Mouse (Mus musculus) embryonic facial prominence, embryonic 13.5 days (tissue): ENCODE results near the gene Smad3. TPM values are rescaled to one million over a fixed set of nuclear protein-coding genes. Genes with fewer than 3 reads are reported as not detected.

Experiments
- ATAC-seq: fragments of 200-750 bp; cut with Nextera tagmentation; 2 replicates; pipeline ENCODE4 v1.8.0; 2017; ENCODE audit warnings: low read depth; ENCODE audit not compliant: insufficient number of reproducible peaks, insufficient read depth, low FRiP score, low TSS enrichment
- H3K27ac ChIP-seq: fragments of 300-500 bp; sonication (generic); 2 replicates; pipeline ENCODE4 v1.5.1; 2015; ENCODE audit warnings: moderate library complexity, mild to moderate bottlenecking, inconsistent platforms
- H3K27me3 ChIP-seq: fragments of 300-500 bp; sonication (generic); 2 replicates; pipeline ENCODE4 v1.6.1; 2015; ENCODE audit warnings: mild to moderate bottlenecking, inconsistent platforms
- H3K36me3 ChIP-seq: fragments of 300-500 bp; sonication (generic); 2 replicates; pipeline ENCODE4 v1.6.1; 2015; ENCODE audit warnings: mild to moderate bottlenecking, inconsistent platforms
- H3K4me1 ChIP-seq: fragments of 300-500 bp; sonication (generic); 2 replicates; pipeline ENCODE4 v1.6.1; 2015; ENCODE audit warnings: inconsistent platforms
- H3K4me2 ChIP-seq: fragments of 300-500 bp; sonication (generic); 2 replicates; pipeline ENCODE4 v1.6.1; 2015; ENCODE audit warnings: moderate library complexity, mild to moderate bottlenecking, inconsistent platforms
- H3K4me3 ChIP-seq: fragments of 300-500 bp; sonication (generic); 2 replicates; pipeline ENCODE4 v1.5.1; 2015; ENCODE audit warnings: mild to moderate bottlenecking, inconsistent platforms
- H3K9ac ChIP-seq: fragments of 300-500 bp; sonication (generic); 2 replicates; pipeline ENCODE4 v1.6.1; 2015; ENCODE audit warnings: mild to moderate bottlenecking, inconsistent platforms
- H3K9me3 ChIP-seq: fragments of 300-500 bp; sonication (generic); 2 replicates; pipeline ENCODE4 v1.6.1; 2016; ENCODE audit warnings: inconsistent platforms
- WGBS: fragments of 180-500 bp; shearing (Covaris S2); methylation state at CpG from one replicate; pipeline ENCODE4 v1.1.7; 2015; ENCODE audit warnings: mixed read lengths; 5-methylcytosine and 5-hydroxymethylcytosine counted together
- polyA plus RNA-seq: library from polyadenylated mRNA; unstranded; fragments of >200 nt; fragmentation: Nextera tagmentation; extraction: Ambion mirVana; gene quantifications from 2 replicates; pipeline ENCODE4 v1.2.1, GENCODE M21; 2015

The Smad3 gene
- polyA plus RNA-seq, 1 experiment from 2014 or later, result 29.8 TPM

GRCm38 (mm10) chr9:63753359-63753758 lies 4.4 kb downstream of the Smad3 start:
- no peaks in the 10 kb centered on the region for H3K36me3 ChIP-seq
- peak overlapping the region; percentile 93 for H3K4me2 ChIP-seq
- H3K9ac ChIP-seq, result 0 out of 2 replicates have a peak overlapping the region, but pooled peaks have one; percentile 27
- H3K27me3 ChIP-seq, result no peaks in the 10 kb centered on the region
- no peaks in the 10 kb centered on the region for H3K9me3 ChIP-seq
- H3K4me1 ChIP-seq, result peaks cover 77% of the 10 kb centered on the region
- 68% methylated on average over 8 of the region's 8 CpGs for WGBS
- no peak overlapping the region for H3K4me3 ChIP-seq
- H3K27ac ChIP-seq, result no peak overlapping the region
- ATAC-seq, result no peak

GRCm38 (mm10) chr9:63752576-63752975 lies 5.2 kb downstream of the Smad3 start:
- Histone ChIP-seq H3K4me2 (0 out of 2 replicates have a peak overlapping the region, but pooled peaks have one; percentile 14), H3K9ac (no peak overlapping the region), H3K27me3 (no peaks in the 10 kb centered on the region), H3K27ac (no peak overlapping the region), H3K36me3 (no peaks in the 10 kb centered on the region), H3K9me3 (no peaks in the 10 kb centered on the region), H3K4me1 (peaks cover 85% of the 10 kb centered on the region), H3K4me3 (no peak overlapping the region)
- ATAC-seq, result no peak
- WGBS, result 73% methylated on average over 7 of the region's 7 CpGs

GRCm38 (mm10) chr9:63751325-63751724 lies 6.5 kb downstream of the Smad3 start:
- Histone ChIP-seq H3K27me3 (no peaks in the 10 kb centered on the region), H3K36me3 (no peaks in the 10 kb centered on the region), H3K4me2 (no peak overlapping the region), H3K9ac (no peak overlapping the region), H3K4me1 (peaks cover 94% of the 10 kb centered on the region), H3K9me3 (no peaks in the 10 kb centered on the region), H3K27ac (no peak overlapping the region), H3K4me3 (no peak overlapping the region)
- no peak for ATAC-seq
- WGBS, result 58% methylated on average over 4 of the region's 4 CpGs

- H3K4me1 ChIP-seq, result peaks cover 95% of the 10 kb centered on the region
- 0 out of 2 replicates have a peak overlapping the region, but pooled peaks have one; percentile 5 for H3K27ac ChIP-seq
- no peaks in the 10 kb centered on the region for H3K27me3 ChIP-seq
- no peak overlapping the region for H3K4me3 ChIP-seq
- H3K9ac ChIP-seq, result 0 out of 2 replicates have a peak overlapping the region, but pooled peaks have one; percentile 17
- WGBS, result 51% methylated on average over 10 of the region's 10 CpGs
- no peaks in the 10 kb centered on the region for H3K9me3 ChIP-seq
- no peaks in the 10 kb centered on the region for H3K36me3 ChIP-seq
- no peak for ATAC-seq
- H3K4me2 ChIP-seq, result no peak overlapping the region
Measured at GRCm38 (mm10) chr9:63750360-63750974, 7.3 kb downstream of the Smad3 start.

- Histone ChIP-seq H3K9me3 (no peaks in the 10 kb centered on the region), H3K4me3 (no peak overlapping the region), H3K27ac (peak overlapping the region; percentile 45; the same call in 1 of the 2 replicates), H3K27me3 (no peaks in the 10 kb centered on the region), H3K4me2 (peak overlapping the region; percentile 14; the same call in 1 of the 2 replicates), H3K36me3 (no peaks in the 10 kb centered on the region), H3K9ac (no peak overlapping the region), H3K4me1 (peaks cover 94% of the 10 kb centered on the region)
- WGBS, result 42% methylated on average over 15 of the region's 15 CpGs
- no peak for ATAC-seq
Measured at GRCm38 (mm10) chr9:63749296-63749915, 8.4 kb downstream of the Smad3 start.

GRCm38 (mm10) chr9:63747645-63748295 lies 10.0 kb downstream of the Smad3 start:
- no peak for ATAC-seq
- H3K27me3 ChIP-seq, result no peaks in the 10 kb centered on the region
- H3K4me2 ChIP-seq, result no peak overlapping the region
- H3K4me3 ChIP-seq, result no peak overlapping the region
- H3K9me3 ChIP-seq, result no peaks in the 10 kb centered on the region
- 87% methylated on average over 9 of the region's 9 CpGs for WGBS
- H3K9ac ChIP-seq, result no peak overlapping the region
- no peak overlapping the region for H3K27ac ChIP-seq
- H3K36me3 ChIP-seq, result no peaks in the 10 kb centered on the region
- peaks cover 89% of the 10 kb centered on the region for H3K4me1 ChIP-seq

GRCm38 (mm10) chr9:63746980-63747379 lies 10.8 kb downstream of the Smad3 start:
- Histone ChIP-seq H3K27ac (0 out of 2 replicates have a peak overlapping the region, but pooled peaks have one; percentile 44), H3K36me3 (no peaks in the 10 kb centered on the region), H3K4me1 (peaks cover 89% of the 10 kb centered on the region), H3K9me3 (no peaks in the 10 kb centered on the region), H3K9ac (no peak overlapping the region), H3K4me3 (no peak overlapping the region), H3K27me3 (no peaks in the 10 kb centered on the region), H3K4me2 (no peak overlapping the region)
- no peak for ATAC-seq
- WGBS, result 81% methylated on average over 3 of the region's 3 CpGs

- Histone ChIP-seq H3K27me3 (no peaks in the 10 kb centered on the region), H3K9me3 (no peaks in the 10 kb centered on the region), H3K4me2 (peak overlapping the region; percentile 24), H3K27ac (peak overlapping the region; percentile 44; the same call in 1 of the 2 replicates), H3K36me3 (no peaks in the 10 kb centered on the region), H3K4me1 (peaks cover 91% of the 10 kb centered on the region), H3K9ac (peak overlapping the region; percentile 22; the same call in 1 of the 2 replicates), H3K4me3 (no peak overlapping the region)
- 28% methylated on average over 19 of the region's 19 CpGs for WGBS
- no peak for ATAC-seq
Measured at GRCm38 (mm10) chr9:63745821-63746632, 11.8 kb downstream of the Smad3 start.

GRCm38 (mm10) chr9:63744595-63744994 lies 13.2 kb downstream of the Smad3 start:
- Histone ChIP-seq H3K4me2 (no peak overlapping the region), H3K4me3 (no peak overlapping the region), H3K27me3 (no peaks in the 10 kb centered on the region), H3K27ac (no peak overlapping the region; the same call in 1 of the 2 replicates), H3K9me3 (no peaks in the 10 kb centered on the region), H3K36me3 (peaks cover 7% of the 10 kb centered on the region), H3K4me1 (peaks cover 90% of the 10 kb centered on the region), H3K9ac (no peak overlapping the region)
- 88% methylated on average over 5 of the region's 5 CpGs for WGBS
- ATAC-seq, result no peak

- H3K27me3 ChIP-seq, result no peaks in the 10 kb centered on the region
- H3K4me1 ChIP-seq, result peaks cover 90% of the 10 kb centered on the region
- peak overlapping the region; percentile 7; the same call in 1 of the 2 replicates for H3K9ac ChIP-seq
- 91% methylated on average over 11 of the region's 11 CpGs for WGBS
- no peaks in the 10 kb centered on the region for H3K9me3 ChIP-seq
- no peak overlapping the region for H3K4me2 ChIP-seq
- no peak for ATAC-seq
- H3K4me3 ChIP-seq, result no peak overlapping the region
- 0 out of 2 replicates have a peak overlapping the region, but pooled peaks have one; percentile 11 for H3K27ac ChIP-seq
- H3K36me3 ChIP-seq, result peaks cover 15% of the 10 kb centered on the region
Measured at GRCm38 (mm10) chr9:63743775-63744174, 14.0 kb downstream of the Smad3 start.
